Mouse (Mus musculus) forebrain, postnatal 0 days (tissue): Measurements from ENCODE around the gene Mmp9. TPM values are rescaled to one million over a fixed set of nuclear protein-coding genes. Genes with fewer than 3 reads are reported as not detected.
A peak's percentile ranks its signal among the peaks of the same experiment; 100 is the strongest.

Experiments
- ATAC-seq: fragments of 200-750 bp; cut with Nextera tagmentation; 2 replicates; pipeline ENCODE4 v1.8.0; 2017; ENCODE audit warnings: mild to moderate bottlenecking, moderate library complexity
- DNase-seq: peaks from one replicate; pipeline ENCODE4 v3.0.0-alpha.2; 2015
- H3K27ac ChIP-seq: fragments of 300-500 bp; sonication (generic); 2 replicates; pipeline ENCODE4 v1.5.1; 2014; ENCODE audit warnings: low read depth, mild to moderate bottlenecking, antibody characterized with exemption, low read length, moderate library complexity, mixed read lengths
- H3K27me3 ChIP-seq: fragments of 300-500 bp; sonication (generic); 2 replicates; pipeline ENCODE4 v1.6.1; 2014; ENCODE audit warnings: mild to moderate bottlenecking, low read length, mixed read lengths; ENCODE audit not compliant: insufficient read depth
- H3K36me3 ChIP-seq: fragments of 300-500 bp; sonication (generic); 2 replicates; pipeline ENCODE4 v1.6.1; 2014; ENCODE audit warnings: mild to moderate bottlenecking, moderate library complexity; ENCODE audit not compliant: insufficient read depth
- H3K4me1 ChIP-seq: fragments of 300-500 bp; sonication (generic); 2 replicates; pipeline ENCODE4 v1.6.1; 2014; ENCODE audit warnings: antibody characterized with exemption; ENCODE audit not compliant: insufficient read depth
- H3K4me2 ChIP-seq: fragments of 300-500 bp; sonication (generic); 2 replicates; pipeline ENCODE4 v1.6.1; 2014; ENCODE audit warnings: low read depth, mild to moderate bottlenecking, moderate library complexity
- H3K4me3 ChIP-seq: fragments of 300-500 bp; sonication (generic); 2 replicates; pipeline ENCODE4 v1.5.1; 2014; ENCODE audit warnings: low read depth, low read length, mixed read lengths
- H3K9ac ChIP-seq: fragments of 300-500 bp; sonication (generic); 2 replicates; pipeline ENCODE4 v1.6.1; 2014; ENCODE audit warnings: mild to moderate bottlenecking
- H3K9me3 ChIP-seq: fragments of 300-500 bp; sonication (generic); 2 replicates; pipeline ENCODE4 v1.6.1; 2016; ENCODE audit warnings: low read length
- CTCF ChIP-seq: sonication (generic); IDR thresholded peaks from 2 replicates; pipeline ENCODE4 v1.5.1; 2016; ENCODE audit warnings: antibody characterized with exemption, control low read depth, low read depth
- WGBS: fragments of 180-500 bp; shearing (Covaris S2); extraction: QIAGEN DNeasy Blood & Tissue Kit; methylation state at CpG from one replicate; pipeline ENCODE4 v1.1.7; 2014; 5-methylcytosine and 5-hydroxymethylcytosine counted together
- polyA plus RNA-seq: library from polyadenylated mRNA; unstranded; fragments of >200 nt; fragmentation: Nextera tagmentation; extraction: Ambion mirVana; gene quantifications from 2 replicates; pipeline ENCODE4 v1.2.1, GENCODE M21; 2015
- total RNA-seq: library from RNA; depleted of rRNA; stranded (reverse); fragments of >200 nt; gene quantifications from 2 replicates; pipeline ENCODE4 v1.2.3, GENCODE M21; 2014; rRNA removed

The Mmp9 gene
- total and polyA plus RNA-seq, 2 experiments from 2014 or later = 8.3 to 14.2 TPM

DNA sequence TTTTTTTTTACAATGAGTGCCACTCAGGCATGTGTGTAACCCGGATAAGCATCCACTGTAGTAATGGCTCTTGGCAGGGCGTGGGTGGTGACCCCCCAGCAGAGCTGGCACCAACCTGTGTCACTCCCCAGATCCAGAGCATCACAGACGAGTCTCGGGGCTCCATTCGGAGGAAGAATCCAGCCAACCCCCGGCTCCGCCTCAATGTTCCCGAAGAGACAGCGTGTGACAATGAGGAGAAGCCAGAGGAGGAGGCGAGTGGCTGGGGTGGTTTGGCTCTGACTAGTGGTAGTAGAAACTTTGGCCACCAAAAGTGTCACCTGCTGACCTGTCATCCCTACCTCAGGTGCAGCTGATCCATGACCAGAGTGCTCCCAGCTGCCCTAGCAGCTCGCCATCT is 55.4 kb downstream of the Mmp9 start:
- H3K9me3 ChIP-seq = no peaks in the 10 kb centered on the region
- TF ChIP-seq CTCF = no peak
- H3K9ac ChIP-seq = no peak overlapping the region
- DNase-seq (no peak), ATAC-seq (no peak)
- no peaks in the 10 kb centered on the region for H3K4me1 ChIP-seq
- 70% methylated on average over 11 of the region's 11 CpGs for WGBS
- H3K4me2 ChIP-seq = no peak overlapping the region
- peaks cover 40% of the 10 kb centered on the region for H3K36me3 ChIP-seq
- no peak overlapping the region for H3K4me3 ChIP-seq
- no peaks in the 10 kb centered on the region for H3K27me3 ChIP-seq
- no peak overlapping the region for H3K27ac ChIP-seq

DNA sequence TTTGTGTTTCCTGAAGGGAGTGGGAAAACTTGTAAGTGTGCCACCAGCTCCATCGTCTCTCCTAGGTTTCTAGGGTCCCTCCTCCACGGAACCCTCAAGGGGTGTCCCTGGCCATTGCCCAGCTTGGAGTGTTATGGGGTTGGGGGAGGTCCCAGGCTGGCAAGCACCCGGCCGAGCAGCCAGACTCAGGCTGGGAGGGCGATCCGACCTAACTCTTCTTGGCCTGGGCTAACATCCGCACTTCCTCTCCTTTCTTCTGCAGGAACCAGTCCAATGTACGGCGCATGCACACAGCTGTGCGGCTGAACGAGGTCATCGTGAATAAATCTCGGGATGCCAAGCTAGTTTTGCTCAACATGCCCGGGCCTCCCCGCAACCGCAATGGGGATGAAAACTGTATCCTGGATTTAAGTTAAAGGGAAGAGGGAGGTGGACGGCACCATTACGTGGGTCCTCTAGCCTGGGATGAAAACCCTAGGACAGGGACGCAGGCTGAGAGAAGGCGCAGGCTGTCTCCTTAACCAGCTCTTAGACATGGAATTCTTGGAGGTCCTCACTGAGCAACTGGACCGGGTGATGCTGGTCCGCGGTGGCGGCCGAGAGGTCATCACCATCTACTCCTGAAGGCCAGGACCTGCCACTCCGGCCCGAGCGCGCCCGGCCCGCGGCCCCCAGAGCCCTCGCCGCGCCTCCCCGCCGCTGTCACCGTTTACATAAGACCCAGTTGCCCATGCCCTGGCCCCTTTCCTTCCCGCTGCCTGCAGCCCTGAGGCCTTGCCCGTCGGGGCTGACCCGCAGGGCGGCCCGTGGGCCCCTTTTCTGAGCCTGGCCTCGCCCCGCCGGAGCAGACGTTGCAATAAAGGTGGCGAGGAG is 56.5 kb downstream of the Mmp9 start:
- Histone ChIP-seq H3K9me3 (no peaks in the 10 kb centered on the region), H3K4me3 (peak overlapping the region; percentile 18), H3K4me2 (peak overlapping the region; percentile 44), H3K27ac (no peak overlapping the region), H3K27me3 (no peaks in the 10 kb centered on the region), H3K9ac (peak overlapping the region; percentile 41), H3K4me1 (no peaks in the 10 kb centered on the region), H3K36me3 (peaks cover 51% of the 10 kb centered on the region)
- DNase-seq (peak; percentile 14), ATAC-seq (no peak)
- no peak for TF ChIP-seq CTCF
- WGBS = 13% methylated on average over 49 of the region's 49 CpGs

DNA sequence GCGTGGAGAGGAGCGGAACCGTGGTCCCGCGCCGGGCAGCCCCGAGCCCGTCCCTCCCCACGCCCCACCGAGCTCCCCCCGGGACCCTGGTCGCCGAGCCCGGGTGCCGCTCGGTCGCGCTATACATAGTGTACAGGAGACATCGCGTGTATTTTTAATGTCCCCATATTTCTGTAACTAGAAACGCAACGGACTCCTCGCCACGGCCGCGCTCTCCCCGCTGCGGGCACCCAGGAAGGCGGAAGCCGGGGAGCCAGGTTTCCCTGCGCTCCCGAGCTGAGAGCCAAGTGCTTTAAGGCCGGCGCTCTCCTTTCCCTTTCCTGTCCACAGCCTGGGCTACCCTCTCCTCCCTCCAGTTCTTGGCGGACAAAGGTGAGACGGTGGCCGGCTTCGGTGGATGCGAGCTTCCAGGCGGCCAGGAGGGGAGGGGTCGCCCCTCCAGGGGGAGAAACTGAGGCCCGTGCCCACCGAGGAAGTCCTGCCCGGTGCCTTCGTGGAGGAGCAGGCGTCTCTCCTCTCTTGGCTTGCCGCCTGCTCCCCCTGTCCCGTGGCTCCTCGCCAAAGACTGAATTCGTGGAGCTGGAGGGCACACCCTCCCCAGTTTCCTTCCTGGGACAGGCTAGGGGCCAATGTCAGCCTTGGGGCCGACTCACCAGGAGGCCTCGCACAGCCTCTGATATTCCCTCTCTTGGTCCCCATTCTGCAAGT is 57.3 kb downstream of the Mmp9 start:
- ATAC-seq (no peak; the same call in 1 of the 2 replicates), DNase-seq (peak; percentile 47)
- 4% methylated on average over 52 of the region's 52 CpGs for WGBS
- H3K36me3 ChIP-seq = peaks cover 59% of the 10 kb centered on the region
- H3K4me3 ChIP-seq = peak overlapping the region; percentile 18
- no peak for TF ChIP-seq CTCF
- H3K9ac ChIP-seq = peak overlapping the region; percentile 41
- peak overlapping the region; percentile 44 for H3K4me2 ChIP-seq
- H3K27me3 ChIP-seq = no peaks in the 10 kb centered on the region
- H3K27ac ChIP-seq = no peak overlapping the region
- H3K4me1 ChIP-seq = no peaks in the 10 kb centered on the region
- H3K9me3 ChIP-seq = no peaks in the 10 kb centered on the region

DNA sequence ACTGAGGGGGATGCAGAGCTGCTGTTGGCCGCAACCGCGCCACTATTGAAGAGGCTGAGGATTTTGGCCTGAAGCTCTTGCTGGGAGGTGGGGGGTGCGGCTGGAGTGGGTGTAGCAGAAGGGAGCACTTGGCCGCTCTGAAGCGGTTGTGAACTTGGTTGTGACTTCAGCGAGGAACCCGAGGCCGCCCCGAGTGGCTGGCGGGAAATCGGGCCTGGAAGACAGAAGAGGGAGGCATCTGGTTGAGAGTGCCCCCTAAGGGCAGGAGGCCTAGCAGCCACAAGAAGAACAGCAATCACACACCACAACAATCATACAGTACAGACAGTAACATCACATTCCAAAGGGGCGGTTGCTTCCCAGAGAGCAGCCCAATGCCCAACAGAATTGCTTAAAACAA is 61.4 kb downstream of the Mmp9 start:
- DNase-seq (no peak), ATAC-seq (no peak)
- no peaks in the 10 kb centered on the region for H3K9me3 ChIP-seq
- peak; percentile 23; the same call in 1 of the 2 replicates for TF ChIP-seq CTCF
- H3K27ac ChIP-seq = no peak overlapping the region
- no peak overlapping the region for H3K4me2 ChIP-seq
- no peaks in the 10 kb centered on the region for H3K4me1 ChIP-seq
- WGBS = 90% methylated on average over 13 of the region's 13 CpGs
- H3K36me3 ChIP-seq = peaks cover 80% of the 10 kb centered on the region
- H3K4me3 ChIP-seq = no peak overlapping the region
- no peaks in the 10 kb centered on the region for H3K27me3 ChIP-seq
- H3K9ac ChIP-seq = no peak overlapping the region

DNA sequence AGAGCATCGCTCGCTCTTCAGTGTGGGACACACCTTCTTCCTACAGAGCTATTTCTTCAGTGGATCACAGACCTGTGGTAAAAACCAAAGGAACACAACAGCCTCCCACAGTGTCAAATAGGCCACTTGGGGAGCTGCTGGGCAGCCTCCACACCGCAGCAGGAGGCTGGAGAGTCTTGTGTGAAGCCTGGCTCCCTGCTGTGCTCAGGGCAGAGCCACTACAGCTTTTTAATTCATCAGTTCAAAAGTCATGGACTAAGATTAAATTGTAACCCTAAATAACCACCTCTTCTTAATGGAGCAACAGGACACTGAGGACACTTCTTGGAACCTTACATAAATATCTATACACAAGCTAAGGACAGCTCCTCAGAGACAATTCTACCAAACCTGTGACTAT is 62.5 kb downstream of the Mmp9 start:
- 0 out of 2 replicates have a peak, but pooled peaks have one; percentile 5 for TF ChIP-seq CTCF
- DNase-seq (no peak), ATAC-seq (no peak)
- Histone ChIP-seq H3K4me3 (no peak overlapping the region), H3K4me2 (no peak overlapping the region), H3K4me1 (no peaks in the 10 kb centered on the region), H3K9me3 (no peaks in the 10 kb centered on the region), H3K36me3 (peaks cover 89% of the 10 kb centered on the region), H3K27me3 (no peaks in the 10 kb centered on the region), H3K27ac (no peak overlapping the region), H3K9ac (no peak overlapping the region)
- WGBS = 79% methylated on average over 3 of the region's 3 CpGs

DNA sequence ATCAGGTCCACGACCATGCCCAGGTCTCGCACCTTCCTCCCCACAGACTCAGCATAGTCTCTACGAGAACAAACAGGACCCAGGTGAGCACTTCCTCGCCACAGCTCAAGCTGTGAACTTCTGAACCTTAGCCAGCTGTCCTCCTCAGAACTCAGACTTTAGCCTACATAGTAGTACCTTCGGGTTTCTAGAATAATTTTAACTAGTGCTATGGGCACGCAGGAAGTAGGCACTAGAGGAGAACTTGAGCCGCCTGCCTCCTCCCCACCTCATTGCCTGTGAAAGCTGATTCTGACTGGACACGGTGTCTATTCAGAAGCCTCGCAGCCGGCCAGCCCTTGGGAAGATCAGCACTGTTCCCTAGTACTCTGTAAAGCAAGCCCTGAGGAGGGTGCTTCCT is 63.7 kb downstream of the Mmp9 start:
- Histone ChIP-seq H3K9me3 (no peaks in the 10 kb centered on the region), H3K4me2 (no peak overlapping the region), H3K4me3 (no peak overlapping the region), H3K4me1 (no peaks in the 10 kb centered on the region), H3K27ac (no peak overlapping the region), H3K36me3 (peaks cover 96% of the 10 kb centered on the region), H3K9ac (no peak overlapping the region), H3K27me3 (no peaks in the 10 kb centered on the region)
- DNase-seq (no peak), ATAC-seq (no peak)
- 90% methylated on average over 10 of the region's 10 CpGs for WGBS
- no peak for TF ChIP-seq CTCF

Other genes starting within 250 kb of the Mmp9 start
- not detected in 2 replicates for gene Spint4, start 242.3 kb upstream of the Mmp9 start, total RNA-seq
- not detected in 2 replicates for gene Spint4, start 242.3 kb upstream of the Mmp9 start, polyA plus RNA-seq
- not detected in 2 replicates for gene Spint5, start 225.5 kb upstream of the Mmp9 start, total RNA-seq
- gene Spint5, start 225.5 kb upstream of the Mmp9 start, polyA plus RNA-seq = not detected in 2 replicates
- gene Wfdc3, start 194.8 kb upstream of the Mmp9 start, total RNA-seq = 0.54 and 0.81 TPM in 2 replicates
- gene Wfdc3, start 194.8 kb upstream of the Mmp9 start, polyA plus RNA-seq = 0.89 and 1.1 TPM in 2 replicates
- gene Dnttip1, start 194.8 kb upstream of the Mmp9 start, total RNA-seq = 23.2 and 26.1 TPM in 2 replicates
- 52.3 and 60.1 TPM in 2 replicates for gene Dnttip1, start 194.8 kb upstream of the Mmp9 start, polyA plus RNA-seq
- 24.9 and 29.2 TPM in 2 replicates for gene Ube2c, start 170.9 kb upstream of the Mmp9 start, total RNA-seq
- gene Ube2c, start 170.9 kb upstream of the Mmp9 start, polyA plus RNA-seq = 30.9 and 38.4 TPM in 2 replicates
- gene Tnnc2, start 160.8 kb upstream of the Mmp9 start, total RNA-seq = 0.38 and 2.9 TPM in 2 replicates
- gene Tnnc2, start 160.8 kb upstream of the Mmp9 start, polyA plus RNA-seq = 0.50 and 0.63 TPM in 2 replicates
- 72.0 and 77.5 TPM in 2 replicates for gene Snx21, start 155.0 kb upstream of the Mmp9 start, total RNA-seq
- gene Snx21, start 155.0 kb upstream of the Mmp9 start, polyA plus RNA-seq = 48.5 and 50.2 TPM in 2 replicates
- gene Acot8, start 135.9 kb upstream of the Mmp9 start, total RNA-seq = 17.4 and 23.0 TPM in 2 replicates
- 13.7 and 17.1 TPM in 2 replicates for gene Acot8, start 135.9 kb upstream of the Mmp9 start, polyA plus RNA-seq
- 5.5 and 6.7 TPM in 2 replicates for gene Zswim3, start 135.7 kb upstream of the Mmp9 start, total RNA-seq
- gene Zswim3, start 135.7 kb upstream of the Mmp9 start, polyA plus RNA-seq = 2.6 and 5.2 TPM in 2 replicates
- gene Zswim1, start 118.1 kb upstream of the Mmp9 start, total RNA-seq = 11.2 and 18.6 TPM in 2 replicates
- gene Zswim1, start 118.1 kb upstream of the Mmp9 start, polyA plus RNA-seq = 27.5 and 32.6 TPM in 2 replicates
- 0.62 and 1.00 TPM in 2 replicates for gene Spata25, start 112.2 kb upstream of the Mmp9 start, total RNA-seq
- gene Spata25, start 112.2 kb upstream of the Mmp9 start, polyA plus RNA-seq = not detected in 2 replicates
- gene Ctsa, start 107.9 kb upstream of the Mmp9 start, total RNA-seq = 86.2 and 93.8 TPM in 2 replicates
- gene Ctsa, start 107.9 kb upstream of the Mmp9 start, polyA plus RNA-seq = 83.5 and 95.3 TPM in 2 replicates
- 5.0 and 5.4 TPM in 2 replicates for gene Neurl2, start 107.3 kb upstream of the Mmp9 start, total RNA-seq
- 4.7 and 6.4 TPM in 2 replicates for gene Neurl2, start 107.3 kb upstream of the Mmp9 start, polyA plus RNA-seq
- gene Pltp, start 83.1 kb upstream of the Mmp9 start, total RNA-seq = 28.2 and 43.4 TPM in 2 replicates
- gene Pltp, start 83.1 kb upstream of the Mmp9 start, polyA plus RNA-seq = 67.9 and 80.7 TPM in 2 replicates
- 67.3 and 82.2 TPM in 2 replicates for gene Pcif1, start 61.5 kb upstream of the Mmp9 start, total RNA-seq
- 104 and 115 TPM in 2 replicates for gene Pcif1, start 61.5 kb upstream of the Mmp9 start, polyA plus RNA-seq
- 20.9 and 26.0 TPM in 2 replicates for gene Zfp335, start 29.0 kb upstream of the Mmp9 start, total RNA-seq
- gene Zfp335, start 29.0 kb upstream of the Mmp9 start, polyA plus RNA-seq = 10.0 and 11.2 TPM in 2 replicates
- gene Slc12a5, start 20.0 kb downstream of the Mmp9 start, total RNA-seq = 83.2 and 139 TPM in 2 replicates
- gene Slc12a5, start 20.0 kb downstream of the Mmp9 start, polyA plus RNA-seq = 24.5 and 41.6 TPM in 2 replicates
- 81.8 and 96.3 TPM in 2 replicates for gene Ncoa5, start 94.1 kb downstream of the Mmp9 start, total RNA-seq
- 49.2 and 64.4 TPM in 2 replicates for gene Ncoa5, start 94.1 kb downstream of the Mmp9 start, polyA plus RNA-seq
- gene Cd40, start 114.8 kb downstream of the Mmp9 start, total RNA-seq = 5.0 TPM in 2 replicates
- 4.7 and 7.0 TPM in 2 replicates for gene Cd40, start 114.8 kb downstream of the Mmp9 start, polyA plus RNA-seq
- gene 1700025C18Rik, start 150.0 kb downstream of the Mmp9 start, total RNA-seq = not detected in 2 replicates
- not detected in 2 replicates for gene 1700025C18Rik, start 150.0 kb downstream of the Mmp9 start, polyA plus RNA-seq